Mouse (Mus musculus) thymus, postnatal 25 days (tissue): ENCODE data around the gene Sun2.

Source experiments
- DNase-seq: peaks from one replicate; pipeline ENCODE4 v3.0.0; 2022

Gene Sun2

GRCm38 (mm10) chr15:79741921-79742705 is at the start of gene Sun2:
TSS of gene Sun2 (minus strand) at chr15:79742536.
- DNase-seq: peak; percentile 96

- peak; percentile 52 for DNase-seq
Observed at GRCm38 (mm10) chr15:79791502-79791901, 49.2 kb upstream of the Sun2 start.

GRCm38 (mm10) chr15:79790905-79791304 is 48.6 kb upstream of the Sun2 start:
- no peak for DNase-seq

- no peak for DNase-seq
Observed at GRCm38 (mm10) chr15:79790111-79790510, 47.8 kb upstream of the Sun2 start.

GRCm38 (mm10) chr15:79787815-79788214 is 45.5 kb upstream of the Sun2 start:
- DNase-seq: no peak

GRCm38 (mm10) chr15:79785056-79785455 is 42.7 kb upstream of the Sun2 start:
- no peak for DNase-seq

- no peak for DNase-seq
Observed at GRCm38 (mm10) chr15:79777749-79778148, 35.4 kb upstream of the Sun2 start, which contains the start of gene Dnal4. TSS of gene Dnal4 (minus strand) at chr15:79777849.

- DNase-seq: no peak
Observed at GRCm38 (mm10) chr15:79775662-79776061, 33.3 kb upstream of the Sun2 start.

GRCm38 (mm10) chr15:79774117-79775027 is 32.0 kb upstream of the Sun2 start:
- peak; percentile 97 for DNase-seq

- DNase-seq: no peak
Observed at GRCm38 (mm10) chr15:79770629-79771240, 28.4 kb upstream of the Sun2 start.

GRCm38 (mm10) chr15:79768302-79768701 is 26.0 kb upstream of the Sun2 start:
- DNase-seq: no peak

GRCm38 (mm10) chr15:79767327-79767961 is 25.1 kb upstream of the Sun2 start:
- no peak for DNase-seq

- DNase-seq: no peak
Observed at GRCm38 (mm10) chr15:79766586-79767071, 24.3 kb upstream of the Sun2 start.

- no peak for DNase-seq
Observed at GRCm38 (mm10) chr15:79766168-79766567, 23.8 kb upstream of the Sun2 start.

GRCm38 (mm10) chr15:79765361-79765760 is 23.0 kb upstream of the Sun2 start:
- no peak for DNase-seq

GRCm38 (mm10) chr15:79764539-79765267 is 22.4 kb upstream of the Sun2 start:
- DNase-seq: no peak

- DNase-seq: no peak
Observed at GRCm38 (mm10) chr15:79763601-79764246, 21.4 kb upstream of the Sun2 start.

- no peak for DNase-seq
Observed at GRCm38 (mm10) chr15:79763001-79763400, 20.7 kb upstream of the Sun2 start.

- no peak for DNase-seq
Observed at GRCm38 (mm10) chr15:79760956-79761355, 18.6 kb upstream of the Sun2 start.

- DNase-seq: no peak
Observed at GRCm38 (mm10) chr15:79757118-79757517, 14.8 kb upstream of the Sun2 start.

GRCm38 (mm10) chr15:79755977-79756625 is 13.8 kb upstream of the Sun2 start:
- no peak for DNase-seq
